Mouse (Mus musculus): ENCODE data around the gene Tmem63c.

DNA sequence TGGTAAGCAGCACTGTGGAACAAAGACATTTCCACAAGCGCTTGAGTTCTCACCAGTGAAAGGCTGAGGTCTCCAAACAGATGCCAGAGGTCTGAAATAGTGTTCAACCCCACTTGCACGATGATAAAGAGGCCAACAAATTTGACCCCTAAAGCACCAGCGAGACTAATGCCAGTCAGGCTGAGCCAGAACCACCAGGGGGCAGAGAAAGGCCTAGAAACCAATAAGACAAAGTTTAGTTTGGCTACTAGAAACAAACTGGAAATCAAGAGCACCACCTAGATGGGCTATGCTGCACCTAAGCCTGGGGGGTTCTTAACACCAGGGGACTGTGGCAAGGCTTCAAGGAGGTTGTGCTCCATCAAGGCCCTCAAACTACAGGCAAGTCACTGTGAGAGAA, 110.5 kb downstream of the Tmem63c start:
- TF ChIP-seq GATA1 (IDR thresholded peaks at IDR 0.05; ENCODE audit: low read length) (no peak), TAL1 (IDR thresholded peaks at IDR 0.05; ENCODE audit: low read length) (no peak)

Measured in erythroblast, embryonic 14.5 days (primary cell).